26 mouse cellular contexts compared by ENCODE assay signal in genomic region chr5:43504243-43504786, GRCm38 (mm10). TPM values are rescaled to one million over a fixed set of nuclear protein-coding genes. Genes with fewer than 3 reads are reported as not detected.
A peak's percentile ranks its signal among the peaks of the same experiment; 100 is the strongest.
DNase-seq lines count a peak whose midpoint lies in the region; ATAC-seq and TF ChIP-seq lines count a peak whose summit lies in the region.
"Had no signal": no experiment of that assay in that cellular context is flagged by ENCODE, and none has a peak within 500 bp of the region (broad histone marks: within the 10 kb centered on the region; RNA-seq: fewer than 3 reads in every experiment).

No protein-coding gene starts in this region.

- H3K9ac ChIP-seq in midbrain, embryonic 11.5 days (ENCODE audit: low read length), result no peak overlapping the region
- no peak overlapping the region for H3K9ac ChIP-seq in midbrain, embryonic 15.5 days
- H3K9ac ChIP-seq: forebrain, embryonic 13.5 days; hindbrain, embryonic 13.5 days; liver, postnatal 0 days; midbrain, embryonic 13.5 days; stomach, embryonic 15.5 days had no signal

- H3K27me3 ChIP-seq in midbrain, embryonic 11.5 days (ENCODE audit: control insufficient read depth, insufficient read depth, low read length), result no peaks in the 10 kb centered on the region
- H3K27me3 ChIP-seq in midbrain, embryonic 15.5 days (replicated peaks), result no peaks in the 10 kb centered on the region
- no peaks in the 10 kb centered on the region for H3K27me3 ChIP-seq in Patski
- H3K27me3 ChIP-seq: forebrain, embryonic 13.5 days; hindbrain, embryonic 13.5 days; midbrain, embryonic 13.5 days; stomach, embryonic 15.5 days had no signal

- POLR2A ChIA-PET in Patski (lab: Charles Lee), result interaction anchor here (1.0 kb wide), 1 partner anchor 121 kb away, joined by 6 read pairs; no protein-coding TSS in a partner anchor

- H3K36me3 ChIP-seq in midbrain, embryonic 11.5 days (ENCODE audit: control insufficient read depth, insufficient read depth, low read length), result no peaks in the 10 kb centered on the region
- H3K36me3 ChIP-seq in midbrain, embryonic 15.5 days (replicated peaks), result no peaks in the 10 kb centered on the region
- H3K36me3 ChIP-seq: hindbrain, embryonic 13.5 days; midbrain, embryonic 13.5 days; stomach, embryonic 15.5 days had no signal

- no peak overlapping the region for H3K4me2 ChIP-seq in midbrain, embryonic 11.5 days
- no peak overlapping the region for H3K4me2 ChIP-seq in midbrain, embryonic 15.5 days
- H3K4me2 ChIP-seq: forebrain, embryonic 13.5 days; hindbrain, embryonic 13.5 days; liver, embryonic 11.5 days; midbrain, embryonic 13.5 days; stomach, embryonic 15.5 days had no signal

- no peaks in the 10 kb centered on the region for H3K4me1 ChIP-seq in midbrain, embryonic 11.5 days (ENCODE audit: control insufficient read depth, insufficient read depth, low read length)
- H3K4me1 ChIP-seq in midbrain, embryonic 15.5 days, result no peaks in the 10 kb centered on the region
- H3K4me1 ChIP-seq: forebrain, embryonic 13.5 days; hindbrain, embryonic 13.5 days; midbrain, embryonic 13.5 days; stomach, embryonic 15.5 days had no signal

- CTCF ChIA-PET in Patski (lab: Charles Lee), result interaction anchor here (0.7 to 1.7 kb wide), 3 partner anchors 26 to 131 kb away, joined by 3 to 6 read pairs (median 4); no protein-coding TSS in a partner anchor

- H3K4me3 ChIP-seq in midbrain, embryonic 11.5 days (ENCODE audit: low read depth, low read length), result no peak overlapping the region
- no peak overlapping the region for H3K4me3 ChIP-seq in midbrain, embryonic 15.5 days
- H3K4me3 ChIP-seq: forebrain, embryonic 13.5 days; hindbrain, embryonic 13.5 days; midbrain, embryonic 13.5 days; stomach, embryonic 15.5 days had no signal

- peak; percentile 44 for TF ChIP-seq CTCF in Patski (IDR thresholded peaks at IDR 0.05)

- no peak overlapping the region for H3K27ac ChIP-seq in midbrain, embryonic 11.5 days (ENCODE audit: low read depth, low read length)
- H3K27ac ChIP-seq in midbrain, embryonic 15.5 days, result no peak overlapping the region
- H3K27ac ChIP-seq: forebrain, embryonic 13.5 days; hindbrain, embryonic 13.5 days; midbrain, embryonic 13.5 days; stomach, embryonic 15.5 days had no signal

- in situ Hi-C loops in Patski (cut with MboI; ENCODE audit: low pct_unique_long_range_greater_than_20kb), result no loop called here

- no peaks in the 10 kb centered on the region for H3K9me3 ChIP-seq in midbrain, embryonic 11.5 days (ENCODE audit: control insufficient read depth, low read length)
- H3K9me3 ChIP-seq in midbrain, embryonic 15.5 days, result no peaks in the 10 kb centered on the region
- H3K9me3 ChIP-seq: forebrain, embryonic 13.5 days; hindbrain, embryonic 13.5 days; midbrain, embryonic 13.5 days; stomach, embryonic 15.5 days had no signal

- no peak for ATAC-seq in midbrain, embryonic 11.5 days (ENCODE audit: low FRiP score)
- no peak for ATAC-seq in midbrain, embryonic 15.5 days (replicated peaks)
- no peak for ATAC-seq in Patski
- ATAC-seq: forebrain, embryonic 13.5 days; inflammation-experienced regulatory T-cells, adult 6 months; liver, postnatal 0 days; lung, postnatal 0 days; midbrain, embryonic 13.5 days had no signal

- 73% methylated on average over 2 of the region's 2 CpGs for whole genome bisulfite sequencing in midbrain, embryonic 11.5 days
- WGBS in midbrain, embryonic 15.5 days, result 82% methylated on average over 2 of the region's 2 CpGs

- DNase-seq in midbrain, embryonic 11.5 days (ENCODE audit: low spot score, missing footprints), result peak; percentile 51
- DNase-seq in Patski (ENCODE audit: low read depth, low spot score), result no peak
- peak; percentile 90 for DNase-seq in forelimb bud, embryonic 11.5 days (ENCODE audit: low read depth, low spot score)
- peak; percentile 63 for DNase-seq in mesoderm, embryonic 11.5 days (ENCODE audit: low read depth, low spot score)
- DNase-seq in lung, postnatal 10 days, result no peak
- DNase-seq in layer of hippocampus, adult 9-11 months, result no peak
- DNase-seq: adrenal gland, postnatal 25 days; cerebellum, adult 9-10 months; gastrocnemius, postnatal 10 days; heart, adult 18-20 months; heart, postnatal 36 days; kidney, adult 9 months; kidney, postnatal 36 days; liver, postnatal 0 days; right cerebral cortex, adult 18-20 months; thymus, adult 2 months; thymus, postnatal 4 days had no signal

RNA-seq across cellular contexts. Expression of gene C1qtnf7, which starts 11.0 kb away (rescaled TPM):
- 0.54 and 0.74 TPM in 2 replicates for polyA plus RNA-seq in midbrain, embryonic 11.5 days (2014; fragmentation: Nextera tagmentation; extraction: Ambion mirVana)
- 1.1 and 1.2 TPM in 2 replicates for polyA plus RNA-seq in midbrain, embryonic 15.5 days (2015; fragmentation: Nextera tagmentation; extraction: Ambion mirVana)
- 0.09 TPM for polyA plus RNA-seq in Patski (2021)
- polyA plus RNA-seq: C2C12; inflammation-experienced regulatory T-cells, adult 6 months had no signal

Comparison
In these comparisons a context has a peak if more than half of its experiments do, and no peak if none do; other contexts are left out.
1. DNase-seq: peak in midbrain, embryonic 11.5 days (single experiment), forelimb bud, embryonic 11.5 days (single experiment) and mesoderm, embryonic 11.5 days (single experiment); none in Patski (single experiment), lung, postnatal 10 days (single experiment) and layer of hippocampus, adult 9-11 months (single experiment).